10 mouse cellular contexts compared by ENCODE assay signal in the genomic region with DNA sequence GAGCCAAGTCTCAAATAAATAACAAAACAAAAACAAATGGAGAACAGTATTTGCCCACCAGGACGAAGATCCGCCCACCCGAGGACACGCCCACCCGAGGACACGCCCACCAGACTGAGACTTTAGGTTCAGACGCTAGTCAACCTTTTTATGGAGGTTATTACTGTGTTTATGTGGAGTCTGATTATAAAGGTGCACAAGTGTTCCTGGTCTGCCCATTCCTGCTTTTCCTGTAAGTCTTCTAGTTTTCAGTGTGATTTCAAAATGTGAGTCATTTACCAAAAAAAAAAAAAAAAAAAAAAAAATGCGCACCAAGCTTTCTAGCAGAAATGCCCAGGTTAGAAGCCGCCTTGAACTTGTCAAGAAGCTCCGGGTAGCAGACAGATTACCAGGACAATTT. TPM values are rescaled to one million over a fixed set of nuclear protein-coding genes. Genes with fewer than 3 reads are reported as not detected.
DNase-seq lines count a peak whose midpoint lies in the region; ATAC-seq and TF ChIP-seq lines count a peak whose summit lies in the region.
"Had no signal": no experiment of that assay in that cellular context is flagged by ENCODE, and none has a peak within 500 bp of the region (broad histone marks: within the 10 kb centered on the region; RNA-seq: fewer than 3 reads in every experiment).

No protein-coding gene starts in this region.

- DNase-seq in embryo, embryonic 10.5 days (ENCODE audit: low spot score) = peak; percentile 40
- DNase-seq in embryo, embryonic 11 days = no peak
- DNase-seq in kidney, adult 9 months = no peak
- DNase-seq in NIH3T3 (ENCODE audit: low read depth) = peak; percentile 66
- DNase-seq in liver, postnatal 0 days = peak; percentile 55
- no peak for DNase-seq in cerebellum, postnatal 36 days
- no peak for DNase-seq in adrenal gland, postnatal 4 days (ENCODE audit: low spot score in 2 of 2)

- TF ChIP-seq CTCF in liver, postnatal 0 days (IDR thresholded peaks at IDR 0.05; ENCODE audit: low read depth) = no peak

- no peak for ATAC-seq in kidney, embryonic 16.5 days (ENCODE audit: low FRiP score, low TSS enrichment)
- ATAC-seq in liver, postnatal 0 days = no peak
- ATAC-seq: inflammation-experienced regulatory T-cells, adult 6 months had no signal

- no peak overlapping the region for H3K4me3 ChIP-seq in kidney, embryonic 16.5 days (ENCODE audit: low read length)
- H3K4me3 ChIP-seq in liver, postnatal 0 days (ENCODE audit: low read depth, low read length) = no peak overlapping the region

- H3K9me3 ChIP-seq in kidney, embryonic 16.5 days (ENCODE audit: low read length) = no peaks in the 10 kb centered on the region
- no peaks in the 10 kb centered on the region for H3K9me3 ChIP-seq in liver, postnatal 0 days (ENCODE audit: low read length)

- 0 out of 2 replicates have a peak overlapping the region, but pooled peaks have one; percentile 7 for H3K4me2 ChIP-seq in kidney, embryonic 16.5 days (replicated peaks; ENCODE audit: low read depth, low read length)
- H3K4me2 ChIP-seq in liver, postnatal 0 days (ENCODE audit: low read depth, low read length) = no peak overlapping the region

- TF ChIP-seq EP300 in liver, postnatal 0 days (IDR thresholded peaks at IDR 0.05; ENCODE audit: low read depth) = no peak

- H3K9ac ChIP-seq in kidney, embryonic 16.5 days (replicated peaks; ENCODE audit: low read length) = peak overlapping the region; percentile 2; the same call in 1 of the 2 replicates
- no peak overlapping the region for H3K9ac ChIP-seq in liver, postnatal 0 days (replicated peaks)

- no peaks in the 10 kb centered on the region for H3K36me3 ChIP-seq in kidney, embryonic 16.5 days (ENCODE audit: insufficient read depth, low read length)
- H3K36me3 ChIP-seq in liver, postnatal 0 days (replicated peaks; ENCODE audit: insufficient read depth, low read length) = no peaks in the 10 kb centered on the region

- H3K27me3 ChIP-seq in kidney, embryonic 16.5 days (ENCODE audit: insufficient read depth, low read length) = no peaks in the 10 kb centered on the region
- no peaks in the 10 kb centered on the region for H3K27me3 ChIP-seq in liver, postnatal 0 days (ENCODE audit: insufficient read depth, low read length)

- peak overlapping the region; percentile 22 for H3K27ac ChIP-seq in kidney, embryonic 16.5 days (ENCODE audit: low read length)
- peak overlapping the region; percentile 44; the same call in 1 of the 2 replicates for H3K27ac ChIP-seq in liver, postnatal 0 days (ENCODE audit: low read depth)

- peaks cover 29% of the 10 kb centered on the region for H3K4me1 ChIP-seq in kidney, embryonic 16.5 days (ENCODE audit: insufficient read depth, low read length)
- H3K4me1 ChIP-seq in liver, postnatal 0 days (ENCODE audit: insufficient read depth) = peaks cover 29% of the 10 kb centered on the region

- WGBS in kidney, embryonic 16.5 days = 20% methylated on average over 10 of the region's 10 CpGs
- 39% methylated on average over 10 of the region's 10 CpGs for WGBS in liver, postnatal 0 days (ENCODE audit: insufficient replicate concordance)

RNA-seq across cellular contexts. Expression of a gene that starts 9.5 kb away (rescaled TPM):
- 41.6 and 45.4 TPM in 2 replicates for polyA plus RNA-seq in kidney, embryonic 16.5 days (2015; fragmentation: Nextera tagmentation; extraction: Ambion mirVana)
- polyA plus RNA-seq in liver, postnatal 0 days (2015; fragmentation: Nextera tagmentation; extraction: Ambion mirVana) = 21.7 and 24.8 TPM in 2 replicates
- 10 to 100 TPM; 26.7 to 34.3 TPM for total RNA-seq in adrenal gland, postnatal 4 days (2021)

RNA-seq across cellular contexts. Expression of a gene that starts 12.1 kb away (rescaled TPM):
- 262 and 290 TPM in 2 replicates for polyA plus RNA-seq in kidney, embryonic 16.5 days (2015; fragmentation: Nextera tagmentation; extraction: Ambion mirVana)
- polyA plus RNA-seq in liver, postnatal 0 days (2015; fragmentation: Nextera tagmentation; extraction: Ambion mirVana) = 145 and 146 TPM in 2 replicates
- 100 to 1,000 TPM; 231 to 238 TPM for total RNA-seq in adrenal gland, postnatal 4 days (2021)

RNA-seq across cellular contexts. Expression of a gene that starts 27.5 kb away (rescaled TPM):
- polyA plus RNA-seq in kidney, embryonic 16.5 days (2015; fragmentation: Nextera tagmentation; extraction: Ambion mirVana) = 10.1 and 10.2 TPM in 2 replicates
- 0.74 and 0.79 TPM in 2 replicates for polyA plus RNA-seq in liver, postnatal 0 days (2015; fragmentation: Nextera tagmentation; extraction: Ambion mirVana)
- 10 to 100 TPM; 30.7 to 34.4 TPM for total RNA-seq in adrenal gland, postnatal 4 days (2021)

RNA-seq across cellular contexts. Expression of a gene that starts 42.1 kb away (rescaled TPM):
- 2.1 and 3.0 TPM in 2 replicates for polyA plus RNA-seq in kidney, embryonic 16.5 days (2015; fragmentation: Nextera tagmentation; extraction: Ambion mirVana)
- polyA plus RNA-seq in liver, postnatal 0 days (2015; fragmentation: Nextera tagmentation; extraction: Ambion mirVana) = 16.2 and 20.3 TPM in 2 replicates
- 1 to 10 TPM; 4.0 to 4.8 TPM for total RNA-seq in adrenal gland, postnatal 4 days (2021)
- polyA plus RNA-seq: C2C12 had no signal

Comparison
In these comparisons a context has a peak if more than half of its experiments do, and no peak if none do; other contexts are left out.
1. DNase-seq: peak in embryo, embryonic 10.5 days (single experiment), NIH3T3 (single experiment) and liver, postnatal 0 days (single experiment); none in embryo, embryonic 11 days (single experiment), kidney, adult 9 months (single experiment), cerebellum, postnatal 36 days (0 of 2) and adrenal gland, postnatal 4 days (0 of 2).